Mouse (Mus musculus) G1E (cell line): ENCODE measurements around the gene Arsa. TPM values are rescaled to one million over a fixed set of nuclear protein-coding genes. Genes with fewer than 3 reads are reported as not detected.
"Not testable (repeated sequence)": the region's sequence is repeated elsewhere in the genome, so short reads cannot be mapped to it uniquely, and the experiment has no call there.

Source experiments
- ATAC-seq: 2 replicates; pipeline ENCODE4 v1.8.0; 2016; ENCODE audit warnings: mild to moderate bottlenecking; ENCODE audit not compliant: insufficient number of reproducible peaks, poor library complexity, low FRiP score, severe bottlenecking; ENCODE audit errors: extremely low read depth
- DNase-seq: peaks from one replicate; pipeline ENCODE4 v3.0.0; 2012; ENCODE audit warnings: low spot score
- H3K27me3 ChIP-seq: 2 replicates; pipeline ENCODE4 v1.6.1; 2012; ENCODE audit warnings: mild to moderate bottlenecking, low read length, inconsistent platforms; ENCODE audit not compliant: insufficient read depth
- H3K36me3 ChIP-seq: replicated peaks from 2 replicates; pipeline ENCODE3; 2012; ENCODE audit warnings: mild to moderate bottlenecking, inconsistent platforms
- H3K4me1 ChIP-seq: 2 replicates; pipeline ENCODE4 v1.6.1; 2012; ENCODE audit warnings: low read depth, low read length, inconsistent platforms, mixed read lengths; ENCODE audit not compliant: insufficient read depth
- H3K4me3 ChIP-seq: 2 replicates; pipeline ENCODE4 v1.5.1; 2012; ENCODE audit warnings: low read depth, mild to moderate bottlenecking, inconsistent platforms, low read length, moderate library complexity, mixed read lengths
- H3K9me3 ChIP-seq: replicated peaks from 2 replicates; pipeline ENCODE4 v1.6.1; 2012; ENCODE audit warnings: inconsistent platforms
- CTCF ChIP-seq: IDR thresholded peaks from 2 replicates; pipeline ENCODE4 v1.5.1; 2012; ENCODE audit warnings: low read depth, low read length, inconsistent platforms, mixed read lengths
- GATA1 ChIP-seq: IDR thresholded peaks from 2 replicates; pipeline ENCODE4 v1.6.1; 2012; ENCODE audit warnings: borderline replicate concordance, low read length, inconsistent platforms, mixed read lengths
- GATA2 ChIP-seq: IDR thresholded peaks from 2 replicates; pipeline ENCODE4 v1.6.1; 2012; ENCODE audit warnings: low read depth, low read length, inconsistent platforms, borderline replicate concordance
- POLR2AphosphoS5 ChIP-seq: IDR thresholded peaks from 2 replicates; pipeline ENCODE4 v1.6.1; 2012; ENCODE audit warnings: low read depth, low read length, inconsistent platforms; ENCODE audit not compliant: insufficient replicate concordance
- TAL1 ChIP-seq: conservative IDR thresholded peaks from 2 replicates; pipeline ENCODE4 v1.6.1; 2012; ENCODE audit warnings: low read depth, low read length, inconsistent platforms, mixed read lengths
- polyA plus RNA-seq: library from polyadenylated mRNA; stranded (reverse); fragments of >175 nt; gene quantifications from 2 replicates; pipeline ENCODE4 v1.2.3, GENCODE M21; 2012
- total RNA-seq, 2 experiments: library from RNA; stranded (forward) in 1 of 2; stranded (reverse) in 1 of 2; fragments of 200-1000 nt in 1 of 2; fragments of >200 nt in 1 of 2; fragmentation: Nextera tagmentation in 1 of 2; gene quantifications; 2 replicates each; pipeline ENCODE4 v1.2.3; 2014 to 2017

The Arsa gene
- total and polyA plus RNA-seq, 3 experiments, result 12.8 to 37.5 (median 21.1) TPM

GRCm38 (mm10) chr15:89434136-89434535 is 43.1 kb downstream of the Arsa start:
- peaks cover 13% of the 10 kb centered on the region for H3K4me1 ChIP-seq
- ATAC-seq, result no peak
- no peak for TF ChIP-seq CTCF
- no peak for TF ChIP-seq TAL1
- TF ChIP-seq POLR2AphosphoS5, result no peak
- no peak for TF ChIP-seq GATA1
- no peak for TF ChIP-seq GATA2
- no peaks in the 10 kb centered on the region for H3K9me3 ChIP-seq
- no peaks in the 10 kb centered on the region for H3K27me3 ChIP-seq
- no peak overlapping the region for H3K4me3 ChIP-seq
- DNase-seq, result no peak
- peaks cover 14% of the 10 kb centered on the region for H3K36me3 ChIP-seq

- Histone ChIP-seq H3K4me1 (peaks cover 24% of the 10 kb centered on the region), H3K9me3 (no peaks in the 10 kb centered on the region), H3K4me3 (no peak overlapping the region), H3K36me3 (peaks cover 20% of the 10 kb centered on the region), H3K27me3 (no peaks in the 10 kb centered on the region)
- TF ChIP-seq CTCF (no peak), GATA1 (no peak), POLR2AphosphoS5 (no peak), TAL1 (no peak), GATA2 (no peak)
- DNase-seq (no peak), ATAC-seq (no peak)
These were observed 44.3 kb downstream of the Arsa start for GRCm38 (mm10) chr15:89432946-89433345.

GRCm38 (mm10) chr15:89431806-89432205 is 45.4 kb downstream of the Arsa start:
- Histone ChIP-seq H3K27me3 (no peaks in the 10 kb centered on the region), H3K9me3 (no peaks in the 10 kb centered on the region), H3K4me3 (no peak overlapping the region), H3K4me1 (peaks cover 27% of the 10 kb centered on the region), H3K36me3 (peaks cover 32% of the 10 kb centered on the region)
- ATAC-seq, result no peak
- no peak for TF ChIP-seq POLR2AphosphoS5
- TF ChIP-seq GATA2, result no peak
- no peak for TF ChIP-seq TAL1
- TF ChIP-seq GATA1, result no peak
- no peak for TF ChIP-seq CTCF
- no peak for DNase-seq

GRCm38 (mm10) chr15:89431271-89431670 is 46.0 kb downstream of the Arsa start:
- H3K4me3 ChIP-seq, result no peak overlapping the region

GRCm38 (mm10) chr15:89430771-89431170 is 46.5 kb downstream of the Arsa start:
- H3K4me1 ChIP-seq, result peaks cover 27% of the 10 kb centered on the region
- peaks cover 42% of the 10 kb centered on the region for H3K36me3 ChIP-seq
- DNase-seq, H3K9me3 ChIP-seq, H3K27me3 ChIP-seq, ATAC-seq: not testable (repeated sequence)
- peak overlapping the region; percentile 85; the same call in 1 of the 2 replicates for H3K4me3 ChIP-seq

More at GRCm38 (mm10) chr15:89431271-89431670, 46.0 kb downstream of the Arsa start:
- no peak for DNase-seq
- ATAC-seq, result no peak
- H3K27me3 ChIP-seq, result no peaks in the 10 kb centered on the region
- peaks cover 27% of the 10 kb centered on the region for H3K4me1 ChIP-seq
- no peak for TF ChIP-seq TAL1
- TF ChIP-seq GATA2, result no peak
- no peak for TF ChIP-seq CTCF
- TF ChIP-seq GATA1, result no peak
- no peak for TF ChIP-seq POLR2AphosphoS5
- peaks cover 37% of the 10 kb centered on the region for H3K36me3 ChIP-seq
- no peaks in the 10 kb centered on the region for H3K9me3 ChIP-seq

GRCm38 (mm10) chr15:89430341-89430740 is 46.9 kb downstream of the Arsa start:
- Histone ChIP-seq H3K36me3 (peaks cover 47% of the 10 kb centered on the region), H3K27me3 (no peaks in the 10 kb centered on the region), H3K4me1 (peaks cover 27% of the 10 kb centered on the region), H3K9me3 (no peaks in the 10 kb centered on the region), H3K4me3 (peak overlapping the region; percentile 85)
- no peak for DNase-seq
- TF ChIP-seq TAL1 (no peak), CTCF (no peak), POLR2AphosphoS5 (no peak), GATA2 (no peak), GATA1 (no peak)
- ATAC-seq, result no peak
